Mouse (Mus musculus) urinary bladder, postnatal 0 days (tissue): Measurements from ENCODE around the gene Stpg2. TPM values are rescaled to one million over a fixed set of nuclear protein-coding genes. Genes with fewer than 3 reads are reported as not detected.

ENCODE experiments used
- polyA plus RNA-seq: library from polyadenylated mRNA; unstranded; fragments of >200 nt; fragmentation: Nextera tagmentation; extraction: Ambion mirVana; gene quantifications from 2 replicates; pipeline ENCODE4 v1.2.1, GENCODE M21; 2015

Gene Stpg2
- polyA plus RNA-seq = not detected in 2 replicates

GRCm38 (mm10) chr3:139205444-139205998 lies at the start of gene Stpg2:
Stpg2 (plus strand) TSS chr3:139205694.

Other genes starting within 250 kb of the Stpg2 start
- 33.0 and 42.2 TPM in 2 replicates for gene Rap1gds1, start 130.5 kb upstream of the Stpg2 start, polyA plus RNA-seq